Mouse (Mus musculus): ENCODE results near the gene Krtap5-1.
"Not testable (repeated sequence)": the region's sequence is repeated elsewhere in the genome, so short reads cannot be mapped to it uniquely, and the experiment has no call there.

Krtap5-1 gene

DNA sequence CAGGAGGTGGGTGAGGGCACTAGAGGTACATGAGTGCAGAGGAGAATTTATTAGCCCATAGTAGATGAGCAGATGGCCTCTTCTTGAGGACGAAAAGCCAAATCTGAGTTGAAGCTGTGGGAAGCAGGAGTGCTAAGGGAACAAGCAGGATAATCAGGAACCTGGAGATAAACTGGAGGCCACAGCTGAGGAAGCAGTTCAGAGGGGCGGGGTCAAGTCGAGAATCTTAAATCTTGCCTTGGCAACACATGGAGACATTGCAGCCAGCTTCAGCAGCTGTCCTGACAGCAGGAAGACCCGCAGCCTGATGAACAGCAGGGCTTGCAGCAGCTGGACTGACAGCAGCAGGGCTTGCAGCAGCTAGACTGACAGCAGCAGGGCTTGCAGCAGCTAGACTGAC, 810 bp downstream of the Krtap5-1 start:
- not testable (repeated sequence) for DNase-seq (ENCODE audit: low spot score)

DNA sequence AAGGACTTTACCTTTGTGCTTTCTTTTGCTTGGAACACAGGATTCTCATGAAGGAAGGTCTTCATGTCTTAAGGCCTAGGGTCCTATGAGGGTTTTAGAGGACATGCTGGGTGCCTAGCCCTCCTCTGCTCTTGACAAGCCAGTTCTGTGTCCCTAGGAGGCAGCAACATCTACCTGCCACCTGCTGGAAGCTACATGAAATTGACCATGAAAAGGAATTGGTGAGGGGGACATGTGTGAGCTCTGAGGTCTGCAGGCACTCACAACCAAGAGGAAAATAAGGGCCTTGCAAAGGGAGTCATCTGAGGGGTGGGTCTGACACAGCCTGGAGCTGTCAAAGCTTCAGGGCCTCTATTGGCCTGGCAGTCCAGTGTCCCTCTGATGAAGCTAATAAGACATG, 1.5 kb downstream of the Krtap5-1 start:
- DNase-seq (ENCODE audit: low spot score) = no peak

DNA sequence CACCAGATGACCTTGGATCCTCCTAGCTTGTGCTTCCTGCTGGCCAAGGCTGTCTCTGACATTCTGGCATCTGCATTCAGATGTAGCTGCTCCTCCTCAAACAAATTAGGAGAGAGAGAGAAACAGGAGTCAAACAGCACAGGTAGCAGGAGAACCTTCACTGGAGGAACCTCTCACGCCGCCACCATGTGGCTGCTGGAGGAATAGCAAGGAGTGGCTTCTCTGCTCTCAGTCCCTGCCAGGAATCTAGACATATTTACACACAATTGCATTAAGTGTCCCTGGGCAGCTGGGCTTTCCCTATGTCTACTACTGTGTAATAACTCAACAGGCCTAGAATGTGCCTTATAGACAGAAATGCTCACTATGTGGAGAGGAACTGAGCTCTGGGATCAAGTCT, 3.1 kb downstream of the Krtap5-1 start:
- DNase-seq (ENCODE audit: low spot score) = not testable (repeated sequence)

DNA sequence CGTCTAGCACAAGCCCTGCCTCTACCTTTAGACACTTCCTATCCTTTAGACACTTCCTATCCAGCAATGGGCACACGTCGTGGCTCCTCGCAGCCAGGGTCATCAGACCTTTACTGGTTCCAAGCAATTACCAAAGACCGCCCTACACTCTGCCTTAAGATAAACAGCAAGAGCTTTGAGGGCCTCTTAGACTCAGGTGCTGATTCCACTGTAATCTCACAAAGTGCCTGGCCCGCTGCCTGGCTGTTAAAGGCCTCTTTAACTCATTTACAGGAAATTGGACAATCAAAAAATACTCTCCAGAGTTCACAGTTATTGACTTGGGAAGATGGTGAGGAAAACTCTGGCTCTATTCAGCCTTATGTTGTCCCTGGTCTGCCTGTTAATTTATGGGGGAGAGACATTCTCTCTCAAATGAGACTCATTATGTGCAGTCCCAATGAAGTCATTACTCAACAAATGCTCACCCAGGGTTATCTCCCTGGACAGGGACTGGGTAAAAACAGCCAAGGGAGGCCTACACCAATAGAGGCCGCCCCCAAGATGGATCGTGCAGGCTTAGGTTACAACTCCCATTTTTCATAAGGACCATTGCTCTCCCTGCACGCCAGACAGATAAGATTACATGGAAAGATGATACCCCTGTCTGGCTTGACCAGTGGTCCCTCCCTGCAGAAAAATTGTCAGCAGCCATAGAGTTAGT, 10.9 kb downstream of the Krtap5-1 start:
- DNase-seq (ENCODE audit: low spot score) = not testable (repeated sequence)

DNA sequence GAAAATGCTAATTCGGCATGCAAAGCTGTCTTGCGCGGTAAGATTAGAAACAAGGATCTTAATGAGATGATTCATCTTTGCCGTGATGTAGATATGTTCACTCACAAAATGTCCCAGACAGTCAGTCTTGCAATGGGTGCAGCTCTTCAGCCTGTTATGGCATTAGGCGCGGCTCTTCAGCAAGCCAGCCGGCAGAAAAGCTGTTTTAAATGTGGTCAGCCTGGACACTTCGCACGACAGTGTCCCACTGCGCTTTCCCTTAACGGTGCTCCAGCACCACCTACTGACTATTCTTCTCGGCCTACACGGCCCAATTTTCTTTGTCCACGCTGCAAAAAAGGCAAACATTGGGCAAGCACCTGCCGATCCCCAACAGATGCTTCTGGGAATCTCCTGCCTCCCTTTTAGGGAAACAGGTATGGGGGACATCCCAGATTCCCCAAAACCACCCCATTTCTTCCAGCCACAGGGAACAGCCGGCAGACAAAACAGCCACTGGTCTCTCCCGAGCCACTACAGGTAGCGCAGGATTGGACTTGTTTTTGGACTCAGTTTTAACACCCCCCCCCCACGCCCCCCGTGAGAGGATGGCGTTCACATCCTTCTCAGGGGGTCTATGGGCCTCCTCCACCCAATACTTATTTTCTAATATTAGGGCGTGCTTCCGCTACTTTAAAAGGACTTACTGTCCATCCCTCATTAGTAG, 11.6 kb downstream of the Krtap5-1 start:
- DNase-seq (ENCODE audit: low spot score) = no peak

DNA sequence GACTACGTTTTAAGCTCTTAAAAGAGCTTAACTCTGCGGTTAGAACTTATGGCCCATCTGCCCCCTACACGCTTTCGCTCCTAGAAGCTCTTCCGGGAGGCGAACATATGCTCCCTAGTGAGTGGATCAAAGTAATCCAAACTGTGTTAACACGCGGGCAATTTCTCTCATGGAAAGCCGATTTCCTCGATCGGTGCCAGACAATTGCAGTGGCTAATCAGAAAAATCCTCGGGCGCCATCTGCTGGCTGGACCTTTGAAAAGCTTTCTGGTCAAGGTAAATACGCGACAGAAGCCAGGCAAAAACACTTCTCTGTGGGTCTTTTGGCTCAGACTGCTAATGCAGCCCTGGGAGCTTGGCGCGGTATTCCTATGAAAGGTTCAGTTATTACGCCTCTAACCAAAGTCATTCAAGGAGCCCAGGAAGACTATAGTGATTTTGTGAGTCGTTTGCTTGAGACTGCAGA, 12.3 kb downstream of the Krtap5-1 start:
- peak; percentile 81 for DNase-seq (ENCODE audit: low spot score)

DNA sequence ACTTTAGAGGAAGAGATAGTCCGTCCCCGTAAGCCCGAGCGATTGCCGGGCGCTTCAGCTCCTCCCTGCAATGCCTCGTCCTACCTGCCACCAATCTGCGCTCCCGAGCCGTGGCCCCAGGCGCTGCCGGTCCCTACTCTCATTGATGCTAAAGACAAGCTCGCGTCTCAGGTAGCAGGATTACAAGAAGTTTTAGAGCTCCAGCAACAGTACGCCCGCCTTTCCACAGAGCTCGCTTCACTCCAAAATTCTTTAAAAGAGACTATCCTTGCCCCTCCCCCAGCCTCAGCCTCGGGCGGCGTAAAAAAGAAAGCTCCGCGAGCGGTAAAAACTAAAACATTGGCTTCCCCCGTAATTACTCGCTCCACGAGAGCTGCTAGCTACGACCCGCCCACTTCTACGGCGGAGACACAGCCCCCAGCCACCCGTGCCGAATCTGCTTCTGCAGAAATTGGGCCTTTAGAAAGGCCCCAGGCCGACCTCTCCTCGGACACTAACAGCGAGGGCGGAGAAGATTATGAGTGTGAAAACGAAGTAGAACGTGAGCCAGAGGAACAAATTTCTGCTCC, 12.8 kb downstream of the Krtap5-1 start:
- DNase-seq (ENCODE audit: low spot score) = peak; percentile 70

DNA sequence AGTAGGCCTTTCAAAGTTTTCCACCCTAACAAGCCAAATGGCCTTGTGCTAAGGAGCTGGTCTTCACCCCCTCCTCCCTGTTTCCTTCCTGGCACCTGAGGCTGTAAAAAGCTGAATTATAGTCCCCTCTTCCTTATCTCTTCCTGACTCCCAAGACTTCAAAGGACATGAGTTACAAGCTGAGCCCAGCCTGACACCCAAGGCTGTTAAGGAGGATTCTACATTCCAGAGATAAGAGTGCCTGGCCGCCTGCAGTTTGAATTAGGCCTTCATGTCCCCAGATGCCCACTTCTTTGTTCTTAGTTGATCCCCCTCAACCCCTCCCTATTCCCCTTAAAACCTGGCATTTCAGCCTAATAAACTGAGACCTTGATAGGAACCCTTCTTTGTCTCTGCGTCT, 14.1 kb downstream of the Krtap5-1 start:
- DNase-seq (ENCODE audit: low spot score) = not testable (repeated sequence)

DNA sequence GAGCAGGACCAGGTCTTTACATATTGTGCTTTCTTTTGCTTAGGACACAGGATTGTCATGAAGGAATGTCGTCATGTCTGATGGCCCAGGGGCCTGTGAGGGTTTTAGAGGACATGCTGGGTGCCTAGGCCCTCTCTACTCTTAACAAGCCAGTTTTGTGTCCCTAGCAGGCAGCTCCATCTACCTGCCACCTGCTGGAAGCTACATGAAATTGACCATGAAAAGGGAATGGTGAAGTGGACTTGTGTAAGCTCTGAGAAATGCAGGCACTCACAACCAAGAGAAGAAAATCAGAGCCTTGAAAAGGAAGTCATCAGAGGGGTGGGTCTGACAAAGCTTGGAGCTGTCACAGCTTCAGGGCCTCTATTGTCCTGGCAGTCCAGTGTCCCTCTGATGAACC, 17.6 kb downstream of the Krtap5-1 start:
- not testable (repeated sequence) for DNase-seq (ENCODE audit: low spot score)

DNA sequence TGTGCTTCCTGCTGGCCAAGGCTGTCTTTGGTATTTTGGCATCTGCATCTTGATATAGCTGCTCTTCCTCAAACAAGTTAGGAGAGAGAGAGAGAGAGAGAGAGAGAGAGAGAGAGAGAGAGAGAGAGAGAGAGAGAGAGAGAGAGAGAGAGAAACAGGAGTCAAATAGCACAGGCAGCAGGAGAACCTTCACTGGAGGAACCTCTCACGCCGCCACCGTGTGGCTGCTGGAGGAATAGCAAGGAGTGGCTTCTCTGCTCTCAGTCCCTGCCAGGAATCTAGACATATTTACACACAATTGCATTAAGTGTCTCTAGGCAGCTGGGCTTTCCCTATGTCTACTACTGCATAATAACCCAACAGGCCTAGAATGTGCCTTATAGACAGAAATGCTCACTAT, 18.7 kb downstream of the Krtap5-1 start:
- DNase-seq (ENCODE audit: low spot score) = peak; percentile 47

DNA sequence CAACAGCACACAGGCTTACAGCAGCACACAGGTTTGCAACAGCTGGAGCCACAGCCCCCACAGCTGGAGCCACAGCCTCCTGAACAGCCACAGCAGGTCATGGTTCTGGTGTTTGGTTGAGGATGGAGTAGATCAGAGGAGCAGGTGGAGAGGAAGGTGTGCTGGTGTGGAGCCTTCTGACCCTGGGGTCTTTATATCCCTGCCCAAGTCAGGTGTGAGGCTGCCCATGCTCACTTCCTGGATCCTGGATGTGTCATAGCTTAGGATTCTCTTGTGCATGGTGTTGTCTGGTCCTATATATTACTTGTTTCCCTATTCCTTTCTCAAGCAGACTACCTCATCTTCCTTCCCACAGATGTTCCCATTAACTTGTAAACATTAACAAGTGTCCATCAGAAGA, 22.7 kb downstream of the Krtap5-1 start, which contains the start of gene Gm4559:
Gm4559 (minus strand) TSS at position 101 of the 400 bp plus-strand sequence.
- DNase-seq (ENCODE audit: low spot score) = not testable (repeated sequence)

DNA sequence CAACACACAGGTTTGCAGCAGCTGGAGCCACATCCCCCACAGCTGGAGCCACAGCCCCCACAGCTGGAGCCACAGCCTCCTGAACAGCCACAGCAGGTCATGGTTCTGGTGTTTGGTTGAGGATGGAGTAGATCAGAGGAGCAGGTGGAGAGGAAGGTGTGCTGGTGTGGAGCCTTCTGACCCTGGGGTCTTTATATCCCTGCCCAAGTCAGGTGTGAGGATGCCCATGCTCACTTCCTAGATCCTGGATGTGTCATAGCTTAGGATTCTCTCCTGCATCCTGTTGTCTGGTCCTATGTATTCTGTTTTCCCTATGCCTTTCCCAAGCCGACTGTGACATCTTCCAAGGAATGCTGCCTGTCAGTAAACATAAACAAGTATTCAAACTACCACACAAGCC, 38.7 kb downstream of the Krtap5-1 start, which contains the start of gene Gm2431:
Gm2431 (minus strand) TSS at position 101 of the 400 bp plus-strand sequence.
- not testable (repeated sequence) for DNase-seq (ENCODE audit: low spot score)

DNA sequence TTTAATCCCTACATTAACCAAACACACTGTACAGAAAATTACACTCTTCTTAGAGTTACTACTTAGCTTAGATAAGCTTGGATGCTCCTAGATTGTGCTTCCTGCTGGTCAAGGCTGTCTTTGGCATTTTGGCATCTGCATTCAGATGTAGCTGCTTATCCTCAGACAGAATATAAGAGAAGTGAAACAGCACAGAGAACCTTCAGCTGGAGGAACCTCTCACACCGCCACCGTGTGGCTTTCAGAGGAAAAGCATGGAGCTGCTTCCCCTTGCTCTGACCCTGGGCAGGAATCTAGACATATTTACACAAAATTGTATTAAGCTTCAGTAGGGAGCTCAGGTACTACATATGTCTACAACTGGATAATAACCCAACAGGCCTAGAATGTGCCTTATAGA, 41.4 kb downstream of the Krtap5-1 start:
- no peak for DNase-seq (ENCODE audit: low spot score)

DNA sequence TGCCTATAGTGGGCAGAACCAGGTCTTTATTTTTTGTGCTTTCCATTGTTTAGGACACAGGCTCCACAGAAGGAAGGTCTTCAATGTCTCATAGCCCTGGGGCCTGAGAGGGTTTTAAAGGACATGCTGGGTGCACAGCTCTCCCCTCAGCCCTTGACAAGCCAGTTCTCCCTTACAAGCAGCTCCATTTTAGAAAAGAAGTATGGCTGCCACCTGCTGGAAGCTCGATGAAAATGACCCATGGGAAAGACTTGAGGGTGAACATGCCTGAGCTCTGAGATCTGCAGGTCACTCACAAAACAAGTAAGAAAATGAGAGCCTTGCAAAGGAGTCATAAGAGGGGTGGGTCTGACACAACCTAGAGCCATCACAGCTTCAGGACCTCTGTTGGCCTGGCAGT, 47.1 kb downstream of the Krtap5-1 start:
- no peak for DNase-seq (ENCODE audit: low spot score)

All from T-cell, adult 2 months (primary cell).